Mouse (Mus musculus) thymus, adult 2 months (tissue): ENCODE results near the gene Tnk2.

Experiments
- CTCF ChIP-seq: fragments of 200-500 bp; IDR thresholded peaks from 2 replicates; pipeline ENCODE4 v1.5.1; 2012; ENCODE audit warnings: mild to moderate bottlenecking, control low read depth, low read length, moderate library complexity, borderline replicate concordance; ENCODE audit not compliant: control insufficient read depth, poor library complexity, insufficient read depth; ENCODE audit errors: extremely low read depth
- POLR2A ChIP-seq: fragments of 200-500 bp; IDR thresholded peaks from 2 replicates; pipeline ENCODE4 v1.6.1; 2012; ENCODE audit warnings: mild to moderate bottlenecking, low read length, control low read depth, moderate library complexity; ENCODE audit not compliant: control insufficient read depth, poor library complexity, insufficient read depth; ENCODE audit errors: extremely low read depth

DNA sequence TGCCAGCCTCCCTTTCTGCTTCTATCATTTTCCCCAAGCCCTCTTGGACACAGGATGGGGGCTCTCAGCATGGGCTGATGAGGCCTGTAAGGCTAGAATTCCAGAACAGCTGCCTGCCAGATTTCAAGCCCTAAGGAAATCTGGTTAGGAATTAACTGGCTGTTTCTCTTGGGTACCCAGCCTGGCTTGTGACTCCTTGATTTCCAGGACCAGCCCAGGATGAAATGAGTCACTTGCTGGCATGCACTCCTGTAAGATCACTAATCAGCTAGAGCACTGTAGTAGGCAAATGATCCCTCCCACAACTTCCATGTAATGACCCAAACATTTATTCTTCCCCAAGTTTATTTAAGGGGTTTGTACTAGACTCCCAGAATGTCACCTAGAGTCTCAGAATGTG is 84.6 kb downstream of the Tnk2 start:
- TF ChIP-seq POLR2A, result no peak
- TF ChIP-seq CTCF, result no peak
